Mouse (Mus musculus) MEL (cell line): ENCODE measurements around the gene Ccna1.

Source experiments
- ETS1 ChIP-seq: IDR thresholded peaks from 2 replicates; pipeline ENCODE4 v1.6.1; 2012; ENCODE audit warnings: low read depth, mild to moderate bottlenecking, inconsistent platforms, low read length, improper control_type of control experiment, moderate library complexity
- NRF1 ChIP-seq: IDR thresholded peaks from 2 replicates; pipeline ENCODE4 v1.6.1; 2014; ENCODE audit warnings: low read depth, mild to moderate bottlenecking, inconsistent platforms, low read length, improper control_type of control experiment, moderate library complexity; ENCODE audit not compliant: poor library complexity, insufficient read depth, severe bottlenecking

DNA sequence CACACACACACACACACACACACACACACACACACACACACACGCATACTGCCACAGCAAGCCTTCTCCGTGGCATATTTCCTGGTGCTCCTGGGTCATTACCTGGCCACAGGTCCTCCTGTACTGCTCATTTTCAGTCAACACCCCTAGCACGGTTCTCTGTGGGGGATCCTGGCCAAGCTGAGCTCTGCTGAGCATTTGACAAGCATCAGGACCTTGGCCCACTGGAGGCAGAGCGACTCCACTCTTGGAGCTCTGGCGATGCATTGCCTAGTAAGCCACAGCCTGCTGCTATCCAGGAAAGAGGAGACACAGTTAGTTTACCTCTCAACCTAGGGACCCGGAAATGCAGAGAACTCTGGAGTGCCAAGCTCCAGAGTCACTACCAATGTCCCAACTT is 1.1 kb downstream of the Ccna1 start:
- TF ChIP-seq ETS1: no peak
- TF ChIP-seq NRF1: no peak
